Mouse (Mus musculus) stomach, postnatal 0 days (tissue): ENCODE data around the gene Irak2.
"Not testable (repeated sequence)": the region's sequence is repeated elsewhere in the genome, so short reads cannot be mapped to it uniquely, and the experiment has no call there.

Experiments
- CTCF ChIP-seq: IDR thresholded peaks from 2 replicates; pipeline ENCODE4 v1.5.1; 2016; ENCODE audit warnings: antibody characterized with exemption, low read depth, mild to moderate bottlenecking, moderate library complexity
- EP300 ChIP-seq: optimal IDR thresholded peaks from 2 replicates; pipeline ENCODE3; 2016; ENCODE audit warnings: antibody characterized with exemption

- TF ChIP-seq EP300: not testable (repeated sequence)
- TF ChIP-seq CTCF: peak; percentile 35
Observed at GRCm38 (mm10) chr6:113672029-113672428, 33.8 kb downstream of the Irak2 start.
